Mouse (Mus musculus): Measurements from ENCODE around the gene Stx5a. TPM values are rescaled to one million over a fixed set of nuclear protein-coding genes. Genes with fewer than 3 reads are reported as not detected.

Stx5a gene
- polyA plus RNA-seq, 1 experiment = 32.9 TPM

DNA sequence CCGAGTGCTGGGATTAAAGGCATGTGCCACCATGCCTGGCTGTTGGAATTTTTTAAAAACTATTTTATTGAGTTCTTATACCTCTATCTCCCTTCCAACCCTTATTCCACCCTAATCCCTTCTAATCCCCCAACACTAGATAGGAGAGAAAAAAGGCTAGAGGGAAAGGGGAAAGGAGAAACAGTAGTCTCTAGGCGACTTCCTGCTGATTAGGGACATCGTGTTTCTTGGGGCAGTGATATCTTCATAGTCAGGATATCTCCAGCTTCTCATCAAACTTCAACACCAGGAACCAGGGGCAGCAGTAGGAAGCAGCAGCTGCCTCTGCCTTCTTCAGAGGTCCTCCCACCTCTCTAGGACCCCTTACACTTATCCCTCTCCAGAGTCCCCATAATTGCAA, 6.9 kb upstream of the Stx5a start:
- Histone ChIP-seq H3K27me3 (ENCODE audit: control insufficient read depth, insufficient read depth, insufficient read length) (no peaks in the 10 kb centered on the region), H3K36me3 (ENCODE audit: control insufficient read depth, insufficient read depth) (peaks cover 23% of the 10 kb centered on the region), H3ac (ENCODE audit: control insufficient read depth, insufficient read length, low read depth) (no peak overlapping the region), H3K79me3 (ENCODE audit: low read depth) (peaks cover 24% of the 10 kb centered on the region), H3K79me2 (ENCODE audit: control insufficient read depth, insufficient read depth) (peaks cover 35% of the 10 kb centered on the region), H3K4me3 (ENCODE audit: insufficient read depth, poor library complexity, severe bottlenecking) (no peak overlapping the region)
- TF ChIP-seq FOSL1 (IDR thresholded peaks at IDR 0.05; ENCODE audit: insufficient read depth, low read length, poor library complexity, severe bottlenecking) (no peak), CEBPB (IDR thresholded peaks at IDR 0.05; ENCODE audit: low read depth) (no peak), CTCF (IDR thresholded peaks at IDR 0.05; ENCODE audit: control insufficient read depth, insufficient read depth, insufficient read length) (no peak), MYOG (IDR thresholded peaks at IDR 0.05; ENCODE audit: control insufficient read depth, extremely low read depth, insufficient read length) (no peak), MAX (IDR thresholded peaks at IDR 0.05) (no peak), USF1 (IDR thresholded peaks at IDR 0.05; ENCODE audit: low read depth) (no peak), MYOD1 (IDR thresholded peaks at IDR 0.05; ENCODE audit: control insufficient read depth, insufficient read length, low read depth) (no peak)

DNA sequence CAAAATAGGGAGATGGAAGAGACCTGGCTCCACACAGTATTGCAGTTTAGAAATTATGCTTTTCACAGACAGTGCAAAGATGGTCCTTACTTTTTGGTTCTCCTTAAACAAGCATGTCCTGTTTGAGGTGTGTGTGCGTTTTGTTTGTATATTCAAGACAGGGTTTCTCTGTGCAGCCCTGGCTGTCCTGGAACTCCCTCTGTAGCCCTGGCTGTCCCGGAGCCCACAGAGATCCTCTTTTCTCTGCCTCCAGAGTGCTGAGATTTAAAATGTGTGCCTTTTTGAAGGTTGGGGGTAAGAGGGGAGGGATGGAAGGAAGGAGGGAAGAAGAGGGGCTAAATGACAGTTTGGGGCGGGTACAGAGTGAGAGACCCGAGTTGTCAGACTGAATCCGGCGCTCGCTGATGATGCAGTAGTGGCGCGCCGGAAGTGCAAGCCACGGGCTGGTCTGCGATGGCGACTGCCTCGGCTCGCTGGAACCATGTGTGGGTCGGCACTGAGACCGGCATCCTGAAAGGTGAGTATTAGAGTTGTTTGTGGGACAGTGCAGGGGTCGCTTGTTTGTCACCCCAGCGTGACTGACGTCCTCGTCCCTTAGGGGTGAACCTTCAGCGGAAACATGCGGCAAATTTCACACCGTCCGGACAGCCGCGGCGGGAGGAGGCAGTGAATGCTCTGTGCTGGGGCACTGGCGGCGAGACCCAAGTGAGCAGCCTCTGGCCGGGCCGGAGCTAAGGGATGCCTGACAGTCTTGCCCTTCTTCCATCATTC, 5.6 kb upstream of the Stx5a start, which contains the start of gene Wdr74:
Gene Wdr74, plus strand, starts transcription at position 439 of the 771 bp plus-strand sequence.
- Histone ChIP-seq H3K79me2 (ENCODE audit: control insufficient read depth, insufficient read depth) (peaks cover 35% of the 10 kb centered on the region), H3K79me3 (ENCODE audit: low read depth) (peaks cover 24% of the 10 kb centered on the region), H3K27me3 (ENCODE audit: control insufficient read depth, insufficient read depth, insufficient read length) (no peaks in the 10 kb centered on the region), H3ac (ENCODE audit: control insufficient read depth, insufficient read length, low read depth) (peak within 1 kb of the TSS; percentile 65), H3K4me3 (ENCODE audit: insufficient read depth, poor library complexity, severe bottlenecking) (peak within 1 kb of the TSS; percentile 90), H3K36me3 (ENCODE audit: control insufficient read depth, insufficient read depth) (peaks cover 35% of the 10 kb centered on the region)
- TF ChIP-seq CEBPB (IDR thresholded peaks at IDR 0.05; ENCODE audit: low read depth) = no peak
- peak; percentile 91 for TF ChIP-seq MAX (IDR thresholded peaks at IDR 0.05)

DNA sequence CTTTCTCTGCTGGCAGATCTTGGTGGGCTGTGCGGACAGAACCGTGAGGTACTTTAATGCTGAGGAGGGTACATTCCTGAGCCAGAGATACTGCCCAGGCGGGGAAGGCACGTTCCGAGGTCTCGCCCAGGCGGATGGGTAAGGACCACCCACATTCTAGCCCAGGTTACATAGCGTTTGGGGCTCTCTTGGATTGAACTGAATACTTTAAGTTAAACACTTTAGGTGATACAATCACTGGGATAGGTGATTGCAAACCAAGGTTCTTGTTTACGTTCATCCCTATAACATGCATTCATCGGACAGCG, 5.1 kb upstream of the Stx5a start:
- Histone ChIP-seq H3ac (ENCODE audit: control insufficient read depth, insufficient read length, low read depth) (peak overlapping the region; percentile 65), H3K79me3 (ENCODE audit: low read depth) (peaks cover 24% of the 10 kb centered on the region), H3K4me3 (ENCODE audit: insufficient read depth, poor library complexity, severe bottlenecking) (peak overlapping the region; percentile 90), H3K36me3 (ENCODE audit: control insufficient read depth, insufficient read depth) (peaks cover 39% of the 10 kb centered on the region), H3K79me2 (ENCODE audit: control insufficient read depth, insufficient read depth) (peaks cover 35% of the 10 kb centered on the region), H3K27me3 (ENCODE audit: control insufficient read depth, insufficient read depth, insufficient read length) (no peaks in the 10 kb centered on the region)
- TF ChIP-seq USF1 (IDR thresholded peaks at IDR 0.05; ENCODE audit: low read depth) (no peak), FOSL1 (IDR thresholded peaks at IDR 0.05; ENCODE audit: insufficient read depth, low read length, poor library complexity, severe bottlenecking) (no peak), MAX (IDR thresholded peaks at IDR 0.05) (no peak), MYOG (IDR thresholded peaks at IDR 0.05; ENCODE audit: control insufficient read depth, extremely low read depth, insufficient read length) (no peak), CEBPB (IDR thresholded peaks at IDR 0.05; ENCODE audit: low read depth) (no peak), MYOD1 (IDR thresholded peaks at IDR 0.05; ENCODE audit: control insufficient read depth, insufficient read length, low read depth) (no peak), CTCF (IDR thresholded peaks at IDR 0.05; ENCODE audit: control insufficient read depth, insufficient read depth, insufficient read length) (no peak)

DNA sequence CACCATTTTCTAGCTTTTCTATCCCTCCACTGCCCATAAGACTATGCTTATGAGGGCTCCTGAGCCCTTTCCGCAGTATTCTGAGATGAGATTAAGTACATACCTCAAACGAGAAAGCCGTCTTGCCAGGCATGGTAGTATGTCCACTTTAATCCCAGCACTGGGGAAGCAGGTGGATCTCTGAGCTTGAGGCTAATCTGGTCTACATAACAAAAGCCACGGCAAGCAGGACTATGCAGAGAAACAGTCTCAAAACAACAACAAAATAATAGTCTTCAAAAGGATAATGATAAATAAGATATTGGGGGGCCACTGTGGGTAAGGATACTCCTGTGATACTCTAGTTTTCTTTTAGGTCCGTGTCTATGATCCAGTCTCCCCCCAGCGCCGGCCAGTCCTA, 2.3 kb upstream of the Stx5a start:
- H3K79me2 ChIP-seq (ENCODE audit: control insufficient read depth, insufficient read depth) = peaks cover 59% of the 10 kb centered on the region
- TF ChIP-seq CEBPB (IDR thresholded peaks at IDR 0.05; ENCODE audit: low read depth) (no peak), FOSL1 (IDR thresholded peaks at IDR 0.05; ENCODE audit: insufficient read depth, low read length, poor library complexity, severe bottlenecking) (no peak), MAX (IDR thresholded peaks at IDR 0.05) (no peak), MYOD1 (IDR thresholded peaks at IDR 0.05; ENCODE audit: control insufficient read depth, insufficient read length, low read depth) (no peak), CTCF (IDR thresholded peaks at IDR 0.05; ENCODE audit: control insufficient read depth, insufficient read depth, insufficient read length) (no peak), MYOG (IDR thresholded peaks at IDR 0.05; ENCODE audit: control insufficient read depth, extremely low read depth, insufficient read length) (no peak), USF1 (IDR thresholded peaks at IDR 0.05; ENCODE audit: low read depth) (no peak)
- no peak overlapping the region for H3K4me3 ChIP-seq (ENCODE audit: insufficient read depth, poor library complexity, severe bottlenecking)
- peaks cover 40% of the 10 kb centered on the region for H3K79me3 ChIP-seq (ENCODE audit: low read depth)
- H3ac ChIP-seq (ENCODE audit: control insufficient read depth, insufficient read length, low read depth) = no peak overlapping the region
- peaks cover 51% of the 10 kb centered on the region for H3K36me3 ChIP-seq (ENCODE audit: control insufficient read depth, insufficient read depth)
- H3K27me3 ChIP-seq (ENCODE audit: control insufficient read depth, insufficient read depth, insufficient read length) = no peaks in the 10 kb centered on the region

DNA sequence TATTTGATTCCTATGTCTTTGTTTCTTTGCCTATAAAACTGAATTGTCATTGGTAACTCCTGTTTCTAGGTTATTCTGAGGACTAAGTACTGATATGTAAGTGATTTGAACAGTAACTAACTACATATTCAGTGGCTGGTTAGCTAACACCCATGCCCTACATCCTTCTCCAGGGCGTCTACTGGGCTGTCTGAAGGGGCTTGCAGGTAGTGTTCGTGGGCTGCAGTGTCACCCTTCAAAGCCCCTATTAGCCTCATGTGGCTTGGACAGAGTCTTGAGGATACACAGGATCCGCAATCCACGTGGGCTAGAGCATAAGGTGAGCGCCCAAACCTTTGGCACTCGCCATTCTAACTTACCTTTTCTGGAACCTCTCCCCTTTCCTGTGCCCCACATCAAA, 1.6 kb upstream of the Stx5a start:
- Histone ChIP-seq H3ac (ENCODE audit: control insufficient read depth, insufficient read length, low read depth) (no peak overlapping the region), H3K79me2 (ENCODE audit: control insufficient read depth, insufficient read depth) (peaks cover 63% of the 10 kb centered on the region), H3K27me3 (ENCODE audit: control insufficient read depth, insufficient read depth, insufficient read length) (no peaks in the 10 kb centered on the region), H3K79me3 (ENCODE audit: low read depth) (peaks cover 40% of the 10 kb centered on the region), H3K4me3 (ENCODE audit: insufficient read depth, poor library complexity, severe bottlenecking) (no peak overlapping the region), H3K36me3 (ENCODE audit: control insufficient read depth, insufficient read depth) (peaks cover 58% of the 10 kb centered on the region)
- no peak for TF ChIP-seq USF1 (IDR thresholded peaks at IDR 0.05; ENCODE audit: low read depth)
- TF ChIP-seq FOSL1 (IDR thresholded peaks at IDR 0.05; ENCODE audit: insufficient read depth, low read length, poor library complexity, severe bottlenecking) = no peak
- TF ChIP-seq MYOG (IDR thresholded peaks at IDR 0.05; ENCODE audit: control insufficient read depth, extremely low read depth, insufficient read length) = no peak
- no peak for TF ChIP-seq MAX (IDR thresholded peaks at IDR 0.05)
- TF ChIP-seq CEBPB (IDR thresholded peaks at IDR 0.05; ENCODE audit: low read depth) = no peak
- no peak for TF ChIP-seq MYOD1 (IDR thresholded peaks at IDR 0.05; ENCODE audit: control insufficient read depth, insufficient read length, low read depth)
- TF ChIP-seq CTCF (IDR thresholded peaks at IDR 0.05; ENCODE audit: control insufficient read depth, insufficient read depth, insufficient read length) = no peak

DNA sequence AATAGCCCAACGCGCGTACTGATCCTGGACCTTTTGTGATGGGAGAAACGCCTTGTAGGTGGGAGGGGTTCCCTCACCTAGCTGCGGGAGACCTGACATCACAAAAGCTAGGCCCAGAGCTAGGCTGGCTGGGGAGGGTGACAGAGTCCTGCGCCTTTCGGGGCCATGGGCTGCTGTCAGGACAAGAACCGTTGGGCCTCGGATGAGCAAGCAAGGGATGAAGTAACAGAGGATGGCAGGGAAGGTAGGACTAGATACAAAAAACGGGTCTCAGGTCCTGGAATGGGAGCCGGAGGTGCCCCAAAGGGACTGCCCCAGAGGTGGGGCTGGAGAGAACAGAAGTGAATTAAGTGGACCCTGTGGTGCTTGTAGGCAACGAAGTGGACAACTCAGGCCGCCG, 610 bp upstream of the Stx5a start, which contains the start of gene 1700092M07Rik:
Gene 1700092M07Rik, plus strand, starts transcription at position 116 of the 400 bp plus-strand sequence.
- H3K27me3 ChIP-seq (ENCODE audit: control insufficient read depth, insufficient read depth, insufficient read length) = no peaks in the 10 kb centered on the region
- H3K36me3 ChIP-seq (ENCODE audit: control insufficient read depth, insufficient read depth) = peaks cover 67% of the 10 kb centered on the region
- H3ac ChIP-seq (ENCODE audit: control insufficient read depth, insufficient read length, low read depth) = peak within 1 kb of the TSS; percentile 97
- no peak for TF ChIP-seq CTCF (IDR thresholded peaks at IDR 0.05; ENCODE audit: control insufficient read depth, insufficient read depth, insufficient read length)
- no peak for TF ChIP-seq MYOD1 (IDR thresholded peaks at IDR 0.05; ENCODE audit: control insufficient read depth, insufficient read length, low read depth)
- TF ChIP-seq FOSL1 (IDR thresholded peaks at IDR 0.05; ENCODE audit: insufficient read depth, low read length, poor library complexity, severe bottlenecking) = no peak
- no peak for TF ChIP-seq MAX (IDR thresholded peaks at IDR 0.05)
- TF ChIP-seq CEBPB (IDR thresholded peaks at IDR 0.05; ENCODE audit: low read depth) = no peak
- no peak for TF ChIP-seq MYOG (IDR thresholded peaks at IDR 0.05; ENCODE audit: control insufficient read depth, extremely low read depth, insufficient read length)
- no peak for TF ChIP-seq USF1 (IDR thresholded peaks at IDR 0.05; ENCODE audit: low read depth)
- H3K79me2 ChIP-seq (ENCODE audit: control insufficient read depth, insufficient read depth) = peaks cover 61% of the 10 kb centered on the region
- H3K4me3 ChIP-seq (ENCODE audit: insufficient read depth, poor library complexity, severe bottlenecking) = peak within 1 kb of the TSS; percentile 95
- peaks cover 40% of the 10 kb centered on the region for H3K79me3 ChIP-seq (ENCODE audit: low read depth)
